ENCODE assay signal across 8 mouse cellular contexts in genomic region chr14:120970637-120971036, GRCm38 (mm10). TPM values are rescaled to one million over a fixed set of nuclear protein-coding genes. Genes with fewer than 3 reads are reported as not detected.
DNase-seq lines count a peak whose midpoint lies in the region; ATAC-seq and TF ChIP-seq lines count a peak whose summit lies in the region.

No protein-coding gene starts in this region.

- peak; percentile 42 to 45 for DNase-seq in cerebellum, postnatal 10 days
- no peak for DNase-seq in cerebellum, adult 11 months
- DNase-seq in lung, adult 2 months: no peak
- DNase-seq in lung, postnatal 25 days (ENCODE audit: low spot score): no peak
- DNase-seq in induced T-regulatory cell, adult 2 months (ENCODE audit: low read depth): peak; percentile 45
- DNase-seq in thymus, postnatal 14 days: peak; percentile 33
- no peak for DNase-seq in ovary, adult 18-20 months (ENCODE audit: low spot score)

- no peaks in the 10 kb centered on the region for H3K4me1 ChIP-seq in lung, adult 2 months (ENCODE audit: control insufficient read depth, insufficient read depth, low read length)

- no peak overlapping the region for H3K4me3 ChIP-seq in lung, adult 2 months (replicated peaks; ENCODE audit: extremely low read depth, low read depth, low read length)

- peak; percentile 52; the same call in 1 of the 2 replicates for TF ChIP-seq CTCF in lung, adult 2 months (IDR thresholded peaks at IDR 0.05; ENCODE audit: insufficient read depth, low read length)

- WGBS in lung, adult 2 months: 77% methylated on average over 8 of the region's 8 CpGs

- no peak for ATAC-seq in granulocyte monocyte progenitor cell, adult 5-6 weeks (replicated peaks; ENCODE audit: poor library complexity, severe bottlenecking)

- no peak for TF ChIP-seq POLR2A in lung, adult 2 months (IDR thresholded peaks at IDR 0.05; ENCODE audit: borderline replicate concordance, extremely low read depth, low read depth, low read length)

RNA-seq across cellular contexts. Expression of gene Ipo5, which starts 59.6 kb away (rescaled TPM):
- 10.3 and 17.8 TPM in 2 replicates for polyA plus RNA-seq in lung, adult 2 months (2012; rRNA removed)
- total RNA-seq in granulocyte monocyte progenitor cell, adult 5-6 weeks (2014; fragmentation: Nextera tagmentation): 120 and 133 TPM in 2 replicates
- 203 and 215 TPM in 2 replicates for total RNA-seq in granulocyte monocyte progenitor cell, adult 5-6 weeks (2017)

Comparison
In these comparisons a context has a peak if more than half of its experiments do, and no peak if none do; other contexts are left out.
1. DNase-seq: peak in cerebellum, postnatal 10 days (2 of 2), induced T-regulatory cell, adult 2 months (single experiment) and thymus, postnatal 14 days (single experiment); none in cerebellum, adult 11 months (single experiment), lung, adult 2 months (single experiment), lung, postnatal 25 days (single experiment) and ovary, adult 18-20 months (single experiment).